Mouse (Mus musculus): ENCODE results near the gene Cwc22. TPM values are rescaled to one million over a fixed set of nuclear protein-coding genes. Genes with fewer than 3 reads are reported as not detected.

Cwc22 gene
- polyA plus RNA-seq, 1 experiment from 2014 or later = 25.7 TPM

DNA sequence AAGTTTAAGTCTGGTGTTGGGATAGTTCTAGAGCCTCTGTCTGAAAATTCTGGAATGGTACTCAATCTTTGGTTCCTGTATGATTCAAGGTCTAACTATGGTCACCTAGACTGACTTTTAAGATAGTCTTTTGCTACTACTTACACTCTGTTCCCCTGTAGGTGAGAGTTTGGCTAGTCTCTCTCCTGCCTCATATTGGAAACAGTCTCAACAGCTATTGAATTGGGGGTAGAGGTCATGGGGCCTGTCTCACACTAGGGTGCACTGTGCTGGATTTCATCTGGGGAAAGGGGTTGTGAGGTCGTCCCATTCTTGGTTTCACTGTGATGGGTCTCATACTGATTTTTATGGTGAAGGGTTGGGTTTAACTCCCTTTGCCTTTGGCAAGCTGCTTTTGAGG lies 15.1 kb upstream of the Cwc22 start:
- Histone ChIP-seq H3K4me3 (no peak overlapping the region), H3K9ac (replicated peaks) (no peak overlapping the region), H3K9me3 (no peaks in the 10 kb centered on the region), H3K36me3 (no peaks in the 10 kb centered on the region), H3K27me3 (no peaks in the 10 kb centered on the region), H3K4me2 (replicated peaks) (no peak overlapping the region), H3K27ac (replicated peaks) (no peak overlapping the region), H3K4me1 (no peaks in the 10 kb centered on the region)
- no peak for ATAC-seq (replicated peaks)
- 63% methylated on average over 1 of the region's 1 CpGs for WGBS

DNA sequence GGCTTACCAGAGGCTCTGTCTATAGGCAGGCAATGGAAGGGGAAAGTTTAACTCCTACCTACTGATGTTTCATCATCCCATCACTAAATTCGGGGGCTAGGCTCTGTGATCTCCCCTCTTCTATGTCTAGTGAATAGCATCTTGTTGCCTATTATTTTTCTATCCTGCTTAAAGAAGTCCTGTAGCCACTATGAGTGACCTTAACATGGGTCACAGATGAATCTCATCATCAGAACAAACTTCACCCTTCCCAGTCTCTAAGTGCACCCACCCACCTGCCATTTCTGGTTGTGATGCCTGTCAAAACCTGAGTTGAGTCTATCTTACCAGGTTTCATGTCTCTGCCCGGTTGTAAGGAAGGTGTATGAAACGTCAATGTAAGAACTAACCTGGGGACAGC lies 14.5 kb upstream of the Cwc22 start:
- Histone ChIP-seq H3K4me1 (no peaks in the 10 kb centered on the region), H3K4me2 (replicated peaks) (no peak overlapping the region), H3K9ac (replicated peaks) (no peak overlapping the region), H3K4me3 (no peak overlapping the region), H3K27me3 (no peaks in the 10 kb centered on the region), H3K27ac (replicated peaks) (no peak overlapping the region), H3K9me3 (no peaks in the 10 kb centered on the region), H3K36me3 (no peaks in the 10 kb centered on the region)
- 89% methylated on average over 3 of the region's 3 CpGs for WGBS
- ATAC-seq (replicated peaks) = no peak

DNA sequence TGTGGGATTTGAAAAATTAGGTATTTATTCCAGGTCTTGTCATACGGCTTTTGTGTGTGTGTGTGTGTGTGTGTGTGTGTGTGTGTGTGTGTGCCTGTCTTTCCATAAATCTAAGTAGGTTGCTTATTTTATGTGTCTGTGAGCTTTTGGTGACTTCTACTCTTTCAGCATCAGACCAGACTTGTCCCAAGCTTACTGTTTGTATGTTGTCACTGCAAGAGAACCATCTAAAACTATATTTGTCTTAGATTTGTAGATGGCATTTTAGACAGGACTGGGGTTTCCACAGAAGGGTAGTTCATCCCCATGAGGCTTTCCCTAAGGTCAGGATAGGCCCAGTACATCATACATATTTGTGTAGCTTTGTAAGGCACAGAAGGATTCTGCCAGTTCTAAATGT lies 13.2 kb upstream of the Cwc22 start:
- 96% methylated on average over 1 of the region's 1 CpGs for WGBS
- H3K4me3 ChIP-seq = no peak overlapping the region

DNA sequence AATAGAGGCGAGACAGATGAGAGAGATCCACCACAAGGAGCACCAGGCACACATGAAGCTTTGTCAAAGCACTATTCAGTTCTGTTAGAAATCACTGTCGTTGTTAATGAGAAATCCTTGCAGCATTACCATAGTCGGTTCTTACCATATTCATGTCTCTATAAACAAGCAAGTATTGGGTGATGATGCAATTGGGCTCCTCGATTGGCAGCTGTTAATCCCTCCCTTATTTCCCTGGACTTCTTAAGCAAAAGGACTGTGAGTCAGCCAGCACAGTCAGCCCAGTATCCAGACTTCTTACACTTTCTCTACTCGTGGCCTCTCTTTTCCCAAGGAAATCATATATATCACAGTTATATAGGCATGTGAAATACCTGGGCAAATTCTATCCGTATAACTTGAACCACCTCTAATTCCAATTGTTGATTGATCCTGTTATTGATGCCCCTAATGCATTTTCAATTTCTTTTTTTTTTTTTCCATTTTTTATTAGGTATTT lies 5.3 kb upstream of the Cwc22 start:
- H3K27ac ChIP-seq (replicated peaks) = no peak overlapping the region
- no peaks in the 10 kb centered on the region for H3K9me3 ChIP-seq
- no peaks in the 10 kb centered on the region for H3K4me1 ChIP-seq
- no peak for ATAC-seq (replicated peaks)
- no peak overlapping the region for H3K4me3 ChIP-seq
- WGBS = 85% methylated on average over 6 of the region's 6 CpGs
- no peaks in the 10 kb centered on the region for H3K27me3 ChIP-seq
- no peak overlapping the region for H3K4me2 ChIP-seq (replicated peaks)
- no peaks in the 10 kb centered on the region for H3K36me3 ChIP-seq
- H3K9ac ChIP-seq (replicated peaks) = no peak overlapping the region

More for the DNA sequence above, 13.2 kb upstream of the Cwc22 start:
- Histone ChIP-seq H3K9ac (replicated peaks) (no peak overlapping the region), H3K27me3 (no peaks in the 10 kb centered on the region), H3K27ac (replicated peaks) (no peak overlapping the region), H3K9me3 (no peaks in the 10 kb centered on the region), H3K4me1 (no peaks in the 10 kb centered on the region), H3K36me3 (no peaks in the 10 kb centered on the region), H3K4me2 (replicated peaks) (no peak overlapping the region)
- no peak for ATAC-seq (replicated peaks)

DNA sequence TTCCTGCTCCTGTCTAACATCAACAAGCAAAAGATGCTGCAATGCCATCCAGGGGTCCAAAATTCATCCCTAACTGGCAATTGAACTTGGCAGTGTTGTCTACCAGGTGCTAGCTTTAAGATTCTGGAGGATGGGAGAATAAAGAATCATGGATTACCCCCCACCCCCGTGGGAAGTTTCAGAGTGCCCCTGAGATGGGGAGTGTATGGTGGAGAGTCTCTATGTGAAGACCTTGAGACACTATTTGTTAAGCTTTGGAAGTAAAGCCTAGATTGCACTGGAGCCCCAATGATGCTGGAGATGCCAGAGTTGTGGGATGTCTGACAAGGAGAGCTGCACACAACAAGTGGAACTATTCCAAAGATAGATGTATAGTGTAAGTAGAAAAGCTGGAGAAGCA lies 3.9 kb upstream of the Cwc22 start:
- Histone ChIP-seq H3K9ac (replicated peaks) (no peak overlapping the region), H3K27me3 (no peaks in the 10 kb centered on the region), H3K9me3 (no peaks in the 10 kb centered on the region), H3K4me2 (replicated peaks) (no peak overlapping the region), H3K4me1 (peaks cover 4% of the 10 kb centered on the region), H3K27ac (replicated peaks) (no peak overlapping the region), H3K4me3 (no peak overlapping the region), H3K36me3 (no peaks in the 10 kb centered on the region)
- 73% methylated on average over 1 of the region's 1 CpGs for WGBS
- no peak for ATAC-seq (replicated peaks)

DNA sequence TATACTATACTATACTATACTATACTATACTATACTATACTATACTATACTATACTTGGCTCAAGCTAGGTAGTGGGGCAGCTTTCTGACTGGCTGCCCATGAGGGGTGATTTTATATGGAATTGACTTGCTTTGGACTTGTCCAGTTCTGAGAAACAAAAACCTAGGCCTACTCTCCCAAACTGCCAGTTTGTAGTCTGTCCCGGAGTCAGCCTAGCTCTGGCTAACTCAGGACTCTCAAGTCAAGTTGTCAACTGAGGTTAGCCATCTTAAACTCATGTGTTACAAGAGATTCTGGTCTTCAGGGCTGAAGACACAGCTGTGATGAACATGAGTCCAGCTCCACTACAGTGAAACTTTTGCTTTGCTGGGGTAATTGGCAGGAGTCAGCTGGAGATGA lies 3.3 kb upstream of the Cwc22 start:
- Histone ChIP-seq H3K9me3 (no peaks in the 10 kb centered on the region), H3K4me1 (peaks cover 10% of the 10 kb centered on the region), H3K27ac (replicated peaks) (no peak overlapping the region), H3K9ac (replicated peaks) (no peak overlapping the region), H3K4me3 (no peak overlapping the region), H3K36me3 (no peaks in the 10 kb centered on the region), H3K4me2 (replicated peaks) (no peak overlapping the region), H3K27me3 (no peaks in the 10 kb centered on the region)
- WGBS = 83% methylated on average over 1 of the region's 1 CpGs
- no peak for ATAC-seq (replicated peaks)

DNA sequence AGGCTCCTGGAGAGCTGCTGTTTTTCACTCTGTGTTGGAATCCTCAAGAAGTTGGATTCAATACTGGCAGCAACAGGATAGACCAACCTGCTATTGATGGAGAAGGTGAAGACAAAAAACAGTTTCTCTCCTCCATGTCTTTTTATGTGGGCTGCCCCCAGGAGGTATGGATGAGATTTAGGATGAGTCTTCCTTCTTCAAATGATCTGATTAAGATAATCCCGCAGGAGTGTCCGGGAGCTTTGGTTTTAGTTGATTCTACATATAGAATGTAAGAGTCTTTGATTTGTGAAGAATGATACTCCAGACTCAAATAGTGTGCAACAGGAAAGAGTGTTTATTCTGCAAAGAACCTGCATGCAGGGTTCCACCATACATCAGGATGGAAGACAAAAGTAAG lies 2.7 kb upstream of the Cwc22 start:
- Histone ChIP-seq H3K4me1 (peaks cover 13% of the 10 kb centered on the region), H3K9ac (replicated peaks) (no peak overlapping the region), H3K4me3 (no peak overlapping the region), H3K27me3 (no peaks in the 10 kb centered on the region), H3K4me2 (replicated peaks) (no peak overlapping the region), H3K36me3 (no peaks in the 10 kb centered on the region), H3K9me3 (no peaks in the 10 kb centered on the region), H3K27ac (replicated peaks) (no peak overlapping the region)
- 90% methylated on average over 2 of the region's 2 CpGs for WGBS
- ATAC-seq (replicated peaks) = no peak

DNA sequence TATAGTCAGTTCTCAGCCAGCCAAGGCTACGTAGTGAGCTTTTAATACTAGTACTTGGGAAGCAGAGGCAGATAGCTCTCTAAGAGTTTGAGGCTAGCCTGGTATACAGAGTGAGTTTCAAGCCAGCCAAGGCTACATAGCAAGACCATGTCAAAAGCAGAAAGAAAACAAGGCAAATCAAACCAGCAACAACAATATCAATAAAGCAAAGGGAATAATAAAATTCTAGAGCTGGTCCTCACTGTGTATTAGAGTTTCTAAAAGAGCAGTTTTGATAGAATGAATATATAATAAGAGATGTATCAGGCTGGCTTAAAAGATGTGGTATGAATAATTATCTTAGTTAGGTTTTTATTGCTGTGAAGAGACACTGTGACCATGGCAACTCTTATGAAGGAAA lies 2.0 kb upstream of the Cwc22 start:
- no peaks in the 10 kb centered on the region for H3K9me3 ChIP-seq
- H3K4me1 ChIP-seq = peaks cover 13% of the 10 kb centered on the region
- H3K27ac ChIP-seq (replicated peaks) = no peak overlapping the region
- no peak overlapping the region for H3K4me3 ChIP-seq
- WGBS = 92% methylated on average over 1 of the region's 1 CpGs
- no peak for ATAC-seq (replicated peaks)
- H3K27me3 ChIP-seq = no peaks in the 10 kb centered on the region
- no peak overlapping the region for H3K9ac ChIP-seq (replicated peaks)
- no peaks in the 10 kb centered on the region for H3K36me3 ChIP-seq
- no peak overlapping the region for H3K4me2 ChIP-seq (replicated peaks)

DNA sequence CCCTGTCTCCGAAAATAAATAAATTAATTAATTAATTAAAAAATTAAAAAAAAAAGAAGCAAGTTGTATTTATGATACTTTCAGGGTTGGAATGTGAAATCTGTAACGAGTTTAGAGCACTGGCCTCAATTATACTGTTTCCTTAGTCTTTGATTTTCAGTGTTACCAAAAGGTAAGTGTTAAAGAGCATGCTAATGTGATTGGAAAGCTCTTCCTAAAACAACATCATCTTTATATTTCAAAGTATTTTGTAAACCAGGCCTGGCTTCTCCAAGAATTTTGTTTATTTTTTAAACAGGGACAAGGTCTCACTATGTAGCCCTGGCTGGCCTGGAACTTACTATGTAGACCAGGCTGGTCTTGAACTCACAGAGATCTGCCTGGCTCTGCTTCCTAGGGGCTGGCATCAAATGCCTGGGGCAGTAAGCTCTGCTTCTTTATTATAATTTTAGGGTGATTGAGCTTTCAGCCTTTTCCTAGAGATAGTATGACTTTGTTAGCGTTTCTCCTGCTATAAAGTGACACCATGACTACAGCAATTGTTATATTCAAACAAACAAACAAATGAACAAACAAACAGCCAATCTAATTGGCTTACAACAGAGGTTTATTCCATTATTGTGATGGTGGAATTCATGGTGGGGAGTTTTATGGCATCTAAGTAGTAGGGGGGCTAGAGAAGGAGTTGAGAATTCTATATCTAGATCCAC lies 1.1 kb upstream of the Cwc22 start:
- H3K4me2 ChIP-seq (replicated peaks) = no peak overlapping the region
- H3K9ac ChIP-seq (replicated peaks) = no peak overlapping the region
- H3K4me3 ChIP-seq = no peak overlapping the region
- ATAC-seq (replicated peaks) = no peak
- no peak overlapping the region for H3K27ac ChIP-seq (replicated peaks)
- H3K36me3 ChIP-seq = no peaks in the 10 kb centered on the region
- no peaks in the 10 kb centered on the region for H3K27me3 ChIP-seq
- no peaks in the 10 kb centered on the region for H3K9me3 ChIP-seq
- H3K4me1 ChIP-seq = peaks cover 16% of the 10 kb centered on the region
- WGBS = 70% methylated on average over 3 of the region's 3 CpGs

DNA sequence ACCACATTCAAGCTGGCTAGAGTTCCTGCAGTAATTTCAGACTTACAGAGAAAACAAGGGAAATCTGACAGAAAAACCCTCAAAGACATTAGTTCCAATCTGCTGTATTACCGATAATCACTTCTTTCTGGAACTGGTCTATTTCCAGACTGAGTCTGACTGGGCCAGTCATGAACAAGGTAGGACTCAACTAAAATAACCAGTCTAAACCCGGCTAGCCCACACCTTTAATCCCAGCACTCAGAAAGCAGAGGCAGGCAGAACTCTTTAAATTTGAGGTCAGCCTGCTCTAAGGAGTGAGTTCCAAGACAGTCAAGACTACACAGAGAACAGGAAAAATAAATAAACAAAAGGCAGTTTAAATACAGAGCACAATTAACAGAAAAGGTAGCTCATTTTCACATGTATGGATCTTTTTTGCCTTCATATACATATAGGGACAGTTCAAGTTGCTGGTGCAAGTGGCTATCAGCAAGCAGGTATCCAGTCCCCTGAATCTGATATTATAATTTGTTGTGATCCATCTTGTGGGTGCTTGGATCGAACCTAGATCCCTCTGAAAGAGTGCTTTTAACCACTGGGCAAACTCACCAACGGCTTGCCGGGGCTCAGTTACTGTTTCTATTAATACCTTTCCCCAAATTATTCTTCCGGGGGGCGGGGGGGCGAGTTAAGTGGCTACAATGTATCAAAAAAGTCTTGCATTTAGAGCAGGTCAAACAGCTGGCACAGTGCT lies 1.1 kb downstream of the Cwc22 start:
- no peak for ATAC-seq (replicated peaks)
- no peaks in the 10 kb centered on the region for H3K27me3 ChIP-seq
- no peak overlapping the region for H3K27ac ChIP-seq (replicated peaks)
- H3K36me3 ChIP-seq = no peaks in the 10 kb centered on the region
- 43% methylated on average over 8 of the region's 8 CpGs for WGBS
- H3K4me2 ChIP-seq (replicated peaks) = peak overlapping the region; percentile 82
- H3K4me3 ChIP-seq = peak overlapping the region; percentile 88
- H3K9ac ChIP-seq (replicated peaks) = peak overlapping the region; percentile 87
- peaks cover 16% of the 10 kb centered on the region for H3K4me1 ChIP-seq
- H3K9me3 ChIP-seq = no peaks in the 10 kb centered on the region

DNA sequence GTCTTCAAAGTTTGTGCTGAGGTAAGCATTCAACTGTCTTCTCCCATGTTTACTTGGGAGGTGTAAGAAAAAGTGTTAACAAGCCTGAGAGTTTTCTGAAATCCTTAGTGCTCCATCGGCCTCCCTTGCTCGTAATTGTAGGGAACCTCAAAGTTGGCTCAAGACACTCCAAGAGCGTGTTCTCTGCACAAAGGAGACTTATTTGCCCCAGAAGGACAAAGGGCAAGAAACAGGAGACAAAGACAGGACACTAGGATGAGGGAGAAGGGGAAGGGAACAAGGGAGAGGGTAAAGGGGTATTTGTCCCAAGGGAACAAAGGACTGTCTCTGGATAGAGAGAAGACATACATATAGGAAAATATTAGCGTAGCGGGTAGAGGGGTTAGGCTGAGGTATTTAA lies 1.9 kb downstream of the Cwc22 start:
- H3K4me2 ChIP-seq (replicated peaks) = no peak overlapping the region

DNA sequence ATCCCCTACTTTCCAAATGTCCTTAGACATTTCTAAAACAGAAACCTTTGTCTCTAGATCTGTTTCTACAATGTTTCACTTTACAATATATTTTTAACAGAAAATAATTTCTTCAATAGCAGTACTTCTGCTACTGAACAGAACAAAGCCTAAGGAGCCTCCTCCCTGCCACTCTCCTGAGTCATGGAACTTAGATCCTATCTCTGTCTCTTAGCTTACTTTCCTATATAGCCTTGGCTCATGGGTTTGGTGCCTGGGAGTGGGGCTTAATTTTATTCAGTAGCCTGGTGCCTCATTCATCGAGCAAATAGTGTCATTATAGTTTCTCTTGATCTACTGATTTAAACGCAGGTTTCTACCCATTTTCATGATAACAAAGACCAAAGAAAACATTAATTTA lies 4.2 kb downstream of the Cwc22 start:
- WGBS = 89% methylated on average over 2 of the region's 2 CpGs
- no peak overlapping the region for H3K27ac ChIP-seq (replicated peaks)
- no peak overlapping the region for H3K4me3 ChIP-seq
- no peaks in the 10 kb centered on the region for H3K27me3 ChIP-seq
- H3K36me3 ChIP-seq = 0 out of 2 replicates have a peak, but pooled peaks cover 5% of the 10 kb centered on the region
- H3K9ac ChIP-seq (replicated peaks) = no peak overlapping the region
- H3K4me1 ChIP-seq = peaks cover 16% of the 10 kb centered on the region
- ATAC-seq (replicated peaks) = no peak
- H3K4me2 ChIP-seq (replicated peaks) = no peak overlapping the region
- no peaks in the 10 kb centered on the region for H3K9me3 ChIP-seq

More for the DNA sequence above, 1.9 kb downstream of the Cwc22 start:
- H3K27me3 ChIP-seq = no peaks in the 10 kb centered on the region
- H3K27ac ChIP-seq (replicated peaks) = no peak overlapping the region
- H3K4me3 ChIP-seq = no peak overlapping the region
- WGBS = 93% methylated on average over 5 of the region's 5 CpGs
- H3K36me3 ChIP-seq = 0 out of 2 replicates have a peak, but pooled peaks cover 5% of the 10 kb centered on the region
- ATAC-seq (replicated peaks) = no peak
- H3K9me3 ChIP-seq = no peaks in the 10 kb centered on the region
- peaks cover 16% of the 10 kb centered on the region for H3K4me1 ChIP-seq
- no peak overlapping the region for H3K9ac ChIP-seq (replicated peaks)
